8 mouse cellular contexts compared by ENCODE assay signal in genomic region chr8:64204801-64205311, GRCm38 (mm10). TPM values are rescaled to one million over a fixed set of nuclear protein-coding genes. Genes with fewer than 3 reads are reported as not detected.
DNase-seq lines count a peak whose midpoint lies in the region; ATAC-seq and TF ChIP-seq lines count a peak whose summit lies in the region.

No protein-coding gene starts in this region.

- no peak for TF ChIP-seq CTCF in cerebellum, adult 2 months (IDR thresholded peaks at IDR 0.05; ENCODE audit: borderline replicate concordance, insufficient read depth, low read depth, low read length)

- no peaks in the 10 kb centered on the region for H3K27me3 ChIP-seq in cerebellum, adult 2 months (ENCODE audit: control insufficient read depth, insufficient read depth, low read length)
- H3K27me3 ChIP-seq in midbrain, embryonic 12.5 days = peaks cover 28% of the 10 kb centered on the region

- TF ChIP-seq POLR2A in cerebellum, adult 2 months (IDR thresholded peaks at IDR 0.05; ENCODE audit: borderline replicate concordance, insufficient read depth, low read length) = 0 out of 2 replicates have a peak, but pooled peaks have one; percentile 11

- ATAC-seq in midbrain, embryonic 12.5 days (ENCODE audit: low FRiP score, low read depth) = peak; percentile 25

- H3K27ac ChIP-seq in cerebellum, adult 2 months (ENCODE audit: insufficient read depth, low read length) = peak overlapping the region; percentile 99
- no peak overlapping the region for H3K27ac ChIP-seq in midbrain, embryonic 12.5 days (replicated peaks)

- H3K36me3 ChIP-seq in midbrain, embryonic 12.5 days = no peaks in the 10 kb centered on the region

- WGBS in cerebellum, adult 2 months = under 1% methylated on average over 19 of the region's 19 CpGs
- WGBS in midbrain, embryonic 12.5 days = under 1% methylated on average over 19 of the region's 19 CpGs

- H3K9me3 ChIP-seq in midbrain, embryonic 12.5 days = no peaks in the 10 kb centered on the region

- intact Hi-C loops in left cerebral cortex, postnatal 4 days (cut with DNase I) = loop anchor here (5.0 to 10.0 kb wide), 3 partner anchors 117 to 342 kb away; no protein-coding TSS in a partner anchor

- H3K4me1 ChIP-seq in cerebellum, adult 2 months (ENCODE audit: control insufficient read depth, insufficient read depth, low read length) = peaks cover 4% of the 10 kb centered on the region
- peaks cover 16% of the 10 kb centered on the region for H3K4me1 ChIP-seq in midbrain, embryonic 12.5 days

- H3K4me3 ChIP-seq in cerebellum, adult 2 months (replicated peaks; ENCODE audit: insufficient read depth, low read depth, low read length) = peak overlapping the region; percentile 70
- peak overlapping the region; percentile 68 for H3K4me3 ChIP-seq in midbrain, embryonic 12.5 days

- H3K4me2 ChIP-seq in midbrain, embryonic 12.5 days (replicated peaks) = peak overlapping the region; percentile 99

- H3K9ac ChIP-seq in midbrain, embryonic 12.5 days (replicated peaks) = peak overlapping the region; percentile 60

- peak; percentile 6 for DNase-seq in left cerebral cortex, postnatal 4 days
- DNase-seq in left cerebral cortex, adult 18-20 months (ENCODE audit: low spot score in 2 of 2) = no peak
- DNase-seq in cerebellum, adult 2 months = peak; percentile 67 to 71
- DNase-seq in forelimb bud, embryonic 11.5 days (ENCODE audit: low read depth, low spot score) = peak; percentile 37
- DNase-seq in kidney, postnatal 10 days = peak; percentile 23
- no peak for DNase-seq in natural killer cell, adult 2 months (ENCODE audit: low spot score in 2 of 2)
- DNase-seq in frontal cortex, postnatal 10 days (ENCODE audit: low spot score in 2 of 2) = no peak

RNA-seq across cellular contexts. Expression of gene Tll1, which starts 1.2 kb away (rescaled TPM):
- 1 to 10 TPM; 3.4 to 4.5 TPM for total RNA-seq in left cerebral cortex, postnatal 4 days (2021)
- 1 to 10 TPM; 1.8 to 3.0 TPM for total RNA-seq in left cerebral cortex, adult 18-20 months (2021)
- polyA plus RNA-seq in cerebellum, adult 2 months (2012; rRNA removed) = 9.8 and 10.1 TPM in 2 replicates
- 1.5 and 2.4 TPM in 2 replicates for polyA plus RNA-seq in midbrain, embryonic 12.5 days (2016; fragmentation: Nextera tagmentation; extraction: Ambion mirVana)

Comparison
In these comparisons a context has a peak if more than half of its experiments do, and no peak if none do; other contexts are left out.
1. DNase-seq: peak in left cerebral cortex, postnatal 4 days (single experiment), cerebellum, adult 2 months (2 of 2), forelimb bud, embryonic 11.5 days (single experiment) and kidney, postnatal 10 days (single experiment); none in left cerebral cortex, adult 18-20 months (0 of 2), natural killer cell, adult 2 months (0 of 2) and frontal cortex, postnatal 10 days (0 of 2).